Mouse (Mus musculus) monocyte, adult 5-6 weeks (primary cell): ENCODE measurements around the gene Mageb5. TPM values are rescaled to one million over a fixed set of nuclear protein-coding genes. Genes with fewer than 3 reads are reported as not detected.
"Not testable (repeated sequence)": the region's sequence is repeated elsewhere in the genome, so short reads cannot be mapped to it uniquely, and the experiment has no call there.

Experiments
- ATAC-seq: fragments of 153-309, 156-312 bp; replicated peaks from 2 replicates; pipeline ENCODE4 v1.8.0; 2017; ENCODE audit warnings: mild to moderate bottlenecking; ENCODE audit not compliant: low TSS enrichment, insufficient number of reproducible peaks, severe bottlenecking, poor library complexity, low FRiP score
- total RNA-seq: library from RNA; stranded (forward); fragments of 200-1000, 200-491, 200-594 nt; gene quantifications from 3 replicates; pipeline ENCODE4 v1.2.3, GENCODE M21; 2017

The Mageb5 gene
- total RNA-seq = not detected in 3 replicates

DNA sequence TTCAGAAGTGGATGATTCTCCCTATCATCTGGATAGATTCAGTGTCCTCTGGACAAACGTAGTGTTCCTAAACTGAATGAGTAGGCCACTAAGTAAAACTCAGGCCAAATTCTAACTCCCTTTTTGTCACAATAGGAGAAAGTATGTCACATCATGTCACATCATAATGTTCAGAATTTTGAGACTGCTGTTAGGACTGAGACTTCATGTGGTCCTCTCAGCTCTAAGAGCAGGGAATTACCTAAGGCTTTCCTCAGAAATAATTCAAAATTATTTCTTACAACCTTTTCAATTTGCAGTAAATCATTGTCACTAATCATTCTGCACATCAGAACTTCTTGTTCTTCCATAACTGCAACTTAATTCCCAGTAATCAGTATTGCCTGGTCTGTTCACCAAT is at the start of gene Mageb5:
Gene Mageb5 (minus strand): TSS at position 101 of the 400 bp plus-strand sequence.
- ATAC-seq = not testable (repeated sequence)

DNA sequence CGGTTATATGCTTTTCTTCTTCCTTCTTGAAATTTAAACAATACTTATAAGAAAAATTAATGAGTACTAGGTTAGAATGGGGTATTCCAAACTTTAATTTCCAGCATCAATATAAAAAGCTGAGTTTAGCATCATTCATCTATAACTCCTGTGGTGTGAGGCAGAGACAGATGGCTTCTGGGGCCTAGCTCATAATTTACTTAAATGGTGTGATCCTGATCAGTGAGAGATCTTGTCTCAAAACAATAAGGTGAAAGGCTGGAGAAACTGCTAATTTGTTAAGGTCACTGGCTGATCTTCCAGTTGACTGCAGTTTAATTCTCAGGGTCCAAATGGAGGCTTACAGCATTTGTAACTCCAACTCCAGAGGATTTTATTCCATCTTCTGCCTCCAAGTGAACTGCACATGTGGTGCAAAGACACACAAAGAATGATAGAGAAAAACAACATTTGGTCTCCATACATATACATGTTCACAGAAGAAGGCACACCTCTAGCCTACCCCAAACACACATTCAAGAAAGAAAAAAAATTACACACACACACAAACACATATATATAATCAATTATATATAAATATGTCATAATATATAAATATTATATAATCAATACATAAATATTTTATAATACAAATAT is 23.1 kb downstream of the Mageb5 start:
- not testable (repeated sequence) for ATAC-seq

Other genes with a start within 250 kb of the Mageb5 start
- gene 1700084M14Rik, start 207.1 kb downstream of the Mageb5 start, total RNA-seq = not detected in 3 replicates
- gene Gm14781, start 150.8 kb downstream of the Mageb5 start, total RNA-seq = not detected in 3 replicates
- gene Mageb1, start 233.3 kb upstream of the Mageb5 start, total RNA-seq = not detected in 3 replicates